Mouse (Mus musculus) MEL (cell line): ENCODE measurements at regions not wholly inside any gene's neighbourhood (a gene's known extent, or its start where the extent isn't known, plus 50 kb on each side); places are given as distances from the start of the nearest gene placed in this dataset.

Source experiments
- E2F4 ChIP-seq: IDR thresholded peaks from 2 replicates; pipeline ENCODE4 v1.6.1; 2011; ENCODE audit warnings: low read depth, low read length, improper control_type of control experiment, borderline replicate concordance
- POLR2A ChIP-seq, 2 experiments: IDR thresholded peaks; 2 replicates each; pipeline ENCODE4 v1.6.1; 2011 to 2012; ENCODE audit warnings: low read length in 2 of 2, mild to moderate bottlenecking in 2 of 2, control low read depth in 1 of 2, improper control_type of control experiment in 1 of 2, low read depth in 1 of 2, moderate library complexity in 1 of 2; ENCODE audit not compliant: control insufficient read depth in 1 of 2, insufficient read depth in 1 of 2, poor library complexity in 1 of 2

DNA sequence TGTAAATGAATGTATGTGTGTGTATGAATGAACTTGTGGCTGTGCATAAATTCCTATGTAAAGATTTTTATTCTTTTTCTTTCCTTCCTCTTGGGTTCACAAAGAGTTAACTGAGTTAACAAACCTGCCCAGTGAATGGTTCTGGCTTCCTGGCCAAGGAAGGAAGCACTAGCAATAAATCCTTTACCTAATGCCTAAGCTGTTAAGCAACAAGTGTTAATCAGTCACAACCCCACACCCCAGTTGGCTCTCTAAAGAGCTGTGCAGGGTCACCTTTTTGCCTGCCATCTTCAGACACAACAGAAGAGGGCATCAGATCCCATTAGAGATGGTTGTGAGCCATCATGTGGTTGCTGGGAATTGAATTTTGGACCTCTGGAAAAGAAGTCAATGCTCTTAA, 121.2 kb upstream of the Gm21293 start:
- TF ChIP-seq E2F4 (no peak), POLR2A (IDR thresholded peaks at IDR 0.05; ENCODE audit: control insufficient read depth in 1 of 2, insufficient read depth in 1 of 2, low read depth in 1 of 2, low read length in 2 of 2, poor library complexity in 1 of 2) (no peak)
